Mouse (Mus musculus): ENCODE results near the gene Pde10a. TPM values are rescaled to one million over a fixed set of nuclear protein-coding genes. Genes with fewer than 3 reads are reported as not detected.
A peak's percentile ranks its signal among the peaks of the same experiment; 100 is the strongest.

Gene Pde10a
- total RNA-seq, 2 experiments from 2014 or later: 59.6 to 61.8 TPM

DNA sequence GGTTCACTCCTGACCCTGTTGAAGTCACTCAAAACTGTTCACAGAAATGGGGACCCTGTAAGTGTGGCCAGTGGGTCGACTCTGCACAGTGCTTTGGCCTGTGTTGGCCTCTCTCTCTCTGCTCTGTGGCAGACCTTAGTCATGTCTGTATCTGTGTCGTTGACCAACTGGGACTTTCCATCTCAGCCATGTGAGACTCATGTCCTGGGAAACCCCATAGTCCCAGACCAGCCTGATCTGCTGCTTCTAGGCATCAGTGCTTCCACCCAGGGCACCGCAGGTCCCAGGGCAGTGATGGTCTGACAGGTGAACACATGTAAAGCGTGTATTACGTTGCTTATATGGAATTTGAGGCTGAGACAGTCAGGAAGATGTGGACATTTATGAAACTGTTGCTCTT is 311.1 kb downstream of the Pde10a start:
- DNase-seq (ENCODE audit: low spot score in 2 of 2): no peak

DNA sequence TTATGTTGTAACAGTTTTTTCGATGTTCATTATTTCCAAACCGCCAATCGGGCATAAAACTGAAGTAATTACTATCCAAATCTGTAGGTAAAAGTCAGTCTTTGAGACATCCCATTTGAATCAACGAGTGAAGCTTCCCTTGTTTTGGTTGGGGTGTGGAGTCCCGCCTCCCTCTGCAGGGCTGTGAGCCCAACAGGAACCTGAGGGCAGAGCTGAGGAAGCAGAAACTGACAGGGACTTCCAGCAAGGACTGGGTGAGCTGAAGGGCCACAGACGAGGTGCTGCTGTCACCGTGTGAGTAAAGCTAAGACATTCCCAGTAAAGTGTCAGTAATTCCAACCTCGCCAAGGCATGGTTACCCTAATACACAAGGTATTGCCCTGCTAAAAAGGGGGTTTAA is 313.1 kb downstream of the Pde10a start:
- no peak for DNase-seq (ENCODE audit: low spot score in 2 of 2)

DNA sequence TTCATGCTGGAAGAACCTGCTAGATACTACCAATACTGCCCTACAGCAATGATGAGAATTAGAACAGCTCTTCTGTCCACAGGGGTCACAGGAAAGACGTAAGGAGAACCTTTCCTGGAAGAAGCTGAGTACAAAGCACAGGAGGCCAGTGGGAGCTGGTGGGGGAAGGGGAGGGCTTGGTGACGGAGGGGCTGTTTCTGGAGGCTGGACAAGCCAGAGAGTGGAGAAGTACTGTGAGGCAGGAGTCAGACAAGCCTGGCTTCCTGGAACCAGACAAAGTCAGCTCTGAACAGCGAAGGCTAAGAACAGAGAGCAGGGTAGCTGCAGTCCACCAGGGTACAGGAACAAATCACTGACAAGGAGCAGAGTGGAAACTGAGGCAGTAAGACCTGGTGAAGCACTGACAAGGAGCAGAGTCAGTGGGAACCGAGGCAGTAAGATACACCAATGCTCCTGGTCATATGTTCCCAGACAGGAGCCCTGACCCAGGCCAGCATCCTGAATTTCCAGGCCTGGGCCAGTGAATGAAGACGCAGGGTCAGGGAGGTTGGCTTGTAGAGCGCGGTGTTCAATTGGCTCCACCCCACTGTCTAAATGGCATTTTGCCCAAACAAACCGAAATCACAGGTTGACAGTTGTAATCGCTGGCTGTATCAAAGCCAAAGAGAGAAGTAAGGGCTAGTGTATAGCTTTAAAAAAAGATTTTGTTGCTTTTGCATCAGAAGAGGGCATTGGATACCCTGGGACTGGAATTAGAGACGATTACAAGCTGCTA is 314.3 kb downstream of the Pde10a start:
- no peak for DNase-seq (ENCODE audit: low spot score in 2 of 2)

DNA sequence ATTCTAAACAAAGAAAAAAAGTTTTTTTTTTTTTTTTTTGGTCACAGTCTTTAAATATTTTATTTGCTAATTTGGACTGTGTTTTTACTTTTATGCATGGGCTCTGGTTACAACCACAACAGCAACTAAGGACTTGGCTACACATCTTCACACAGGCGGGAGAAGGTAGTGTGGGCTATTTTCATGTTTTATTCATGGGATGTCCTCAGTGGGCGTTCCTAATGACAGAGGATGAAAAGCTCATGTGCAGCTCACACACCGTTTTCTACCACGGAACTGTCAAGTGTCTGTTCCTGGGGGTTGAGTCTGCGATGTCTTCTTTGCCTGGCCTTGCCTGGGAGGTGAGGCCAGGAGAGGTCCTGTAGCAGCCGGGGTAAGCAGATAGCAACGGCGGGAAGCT is 315.9 kb downstream of the Pde10a start:
- no peak for DNase-seq (ENCODE audit: low spot score in 2 of 2)

DNA sequence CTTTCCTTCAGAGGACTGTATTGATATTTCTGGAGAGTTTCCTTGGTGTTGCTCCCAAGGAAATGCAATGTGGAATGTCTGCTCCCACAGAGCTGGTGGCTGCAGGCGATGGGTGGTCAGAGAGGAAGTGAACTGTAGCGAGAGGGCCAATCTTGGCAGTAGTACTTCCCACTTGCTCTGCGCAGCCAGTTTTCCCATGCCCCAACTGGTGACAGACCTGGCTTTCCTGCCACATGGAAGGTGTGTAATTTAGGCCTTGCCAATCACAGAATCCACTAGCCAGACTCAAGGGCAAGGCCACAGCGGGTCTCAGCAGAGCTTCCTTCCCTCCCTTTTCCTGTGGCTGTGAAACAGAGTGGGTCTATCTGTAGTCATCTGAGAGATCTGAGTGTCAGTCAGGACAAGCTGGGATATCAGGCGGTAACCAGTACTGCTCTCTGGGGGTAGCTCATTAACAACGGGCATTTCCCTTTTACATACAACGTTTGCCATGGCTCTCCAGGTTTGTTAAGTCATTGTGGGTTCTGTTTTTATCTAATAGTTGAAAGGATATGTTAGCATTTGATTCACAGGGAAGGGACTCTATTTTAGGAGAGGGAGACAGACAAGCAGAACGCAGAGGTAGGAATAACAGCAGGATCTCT is 316.8 kb downstream of the Pde10a start:
- DNase-seq (ENCODE audit: low spot score in 2 of 2): no peak

DNA sequence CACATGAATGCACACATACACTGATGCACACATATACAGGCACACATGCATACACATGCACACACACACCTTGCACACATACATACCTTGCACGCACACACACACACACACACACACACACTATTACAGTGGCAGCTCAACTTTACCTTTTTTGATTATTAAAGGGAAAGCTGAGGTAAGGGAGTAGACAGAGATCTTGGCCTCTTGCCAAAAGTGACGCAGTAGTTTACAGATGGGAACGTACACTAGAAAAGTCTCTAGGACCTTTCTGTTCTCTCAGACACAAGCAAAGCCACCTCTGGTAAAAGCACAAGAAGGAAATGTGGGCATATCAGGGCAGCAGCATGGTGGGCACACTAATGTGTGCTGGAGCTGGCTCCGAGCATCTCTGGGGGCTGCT is 317.5 kb downstream of the Pde10a start:
- DNase-seq (ENCODE audit: low spot score in 2 of 2): no peak

DNA sequence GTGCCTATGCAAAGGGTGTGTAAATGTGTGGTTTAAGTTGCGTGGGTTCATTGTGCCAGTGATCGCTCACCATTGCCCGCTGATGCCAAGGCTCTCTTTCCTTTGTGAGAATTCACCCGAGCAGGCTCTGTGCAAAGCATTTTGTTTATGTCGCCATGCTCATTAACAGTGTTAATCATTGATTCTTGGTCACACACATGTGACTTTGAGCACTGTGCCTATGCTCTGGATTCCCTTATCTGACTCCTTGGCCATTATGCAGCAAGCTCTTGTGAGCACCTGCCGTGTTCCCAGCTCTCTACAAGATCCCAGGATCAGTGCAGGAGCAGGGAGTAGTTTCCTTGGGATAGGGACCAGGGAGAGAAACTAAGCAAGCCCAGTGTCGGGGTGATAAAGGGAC is 318.8 kb downstream of the Pde10a start:
- no peak for DNase-seq (ENCODE audit: low spot score in 2 of 2)

DNA sequence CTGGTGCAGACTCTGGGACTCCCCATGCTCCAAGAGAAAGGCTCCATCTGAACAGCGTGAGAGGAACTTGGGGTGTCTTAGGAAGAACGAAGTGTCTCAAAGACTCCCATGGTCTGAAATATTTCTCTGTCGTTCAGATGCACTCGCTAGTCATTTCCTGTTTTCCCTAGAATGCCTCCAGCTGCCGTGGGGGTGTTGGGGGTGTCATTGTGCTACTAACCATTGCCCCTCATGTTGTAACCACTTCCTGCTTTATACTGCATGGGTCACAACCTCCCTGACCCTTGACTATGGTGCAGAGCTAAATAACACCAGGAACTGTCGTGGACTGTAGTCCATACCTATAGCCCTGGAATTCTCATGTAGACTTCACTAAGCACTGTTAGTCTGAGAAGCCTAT is 321.3 kb downstream of the Pde10a start:
- no peak for DNase-seq (ENCODE audit: low spot score in 2 of 2)

DNA sequence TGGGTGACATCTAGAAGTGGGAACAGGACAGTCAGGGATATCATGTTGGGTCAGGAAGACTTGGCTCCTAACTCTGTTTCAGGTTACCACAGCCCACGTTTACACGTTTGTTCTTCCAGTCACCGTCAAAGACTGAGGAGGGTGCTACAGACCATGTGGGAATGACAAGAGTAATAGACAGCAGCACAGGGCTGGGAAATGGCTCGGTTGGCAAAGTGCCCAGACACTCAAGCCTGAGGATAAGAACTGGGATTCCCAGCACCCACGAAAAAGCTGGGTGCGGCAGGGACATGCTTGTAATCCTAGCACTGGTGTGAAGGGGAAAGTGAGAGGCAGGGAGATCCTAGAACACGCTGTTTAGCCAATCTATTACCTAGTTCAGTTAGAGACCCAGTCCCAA is 322.4 kb downstream of the Pde10a start:
- peak; percentile 57 to 66 for DNase-seq (ENCODE audit: low spot score in 2 of 2)

DNA sequence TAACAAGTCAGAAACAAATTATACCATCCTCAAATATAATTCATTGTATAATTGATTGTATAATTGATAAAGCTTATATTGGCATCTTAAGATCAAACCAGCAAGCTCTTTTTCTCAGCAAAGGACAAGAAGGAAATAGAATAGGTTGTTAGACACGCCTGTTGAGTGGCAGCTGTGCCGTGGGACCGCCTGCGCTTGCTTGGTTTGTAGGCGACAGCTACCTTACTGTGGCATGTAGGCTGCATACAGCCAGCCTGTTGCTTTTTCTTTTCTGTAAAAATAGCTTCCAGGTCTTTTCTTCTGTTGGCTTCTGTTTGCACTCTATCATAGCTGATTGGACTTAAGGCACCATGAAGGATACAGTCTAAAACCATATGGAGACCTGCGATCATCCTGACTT is 326.7 kb downstream of the Pde10a start:
- no peak for DNase-seq (ENCODE audit: low spot score in 2 of 2)

DNA sequence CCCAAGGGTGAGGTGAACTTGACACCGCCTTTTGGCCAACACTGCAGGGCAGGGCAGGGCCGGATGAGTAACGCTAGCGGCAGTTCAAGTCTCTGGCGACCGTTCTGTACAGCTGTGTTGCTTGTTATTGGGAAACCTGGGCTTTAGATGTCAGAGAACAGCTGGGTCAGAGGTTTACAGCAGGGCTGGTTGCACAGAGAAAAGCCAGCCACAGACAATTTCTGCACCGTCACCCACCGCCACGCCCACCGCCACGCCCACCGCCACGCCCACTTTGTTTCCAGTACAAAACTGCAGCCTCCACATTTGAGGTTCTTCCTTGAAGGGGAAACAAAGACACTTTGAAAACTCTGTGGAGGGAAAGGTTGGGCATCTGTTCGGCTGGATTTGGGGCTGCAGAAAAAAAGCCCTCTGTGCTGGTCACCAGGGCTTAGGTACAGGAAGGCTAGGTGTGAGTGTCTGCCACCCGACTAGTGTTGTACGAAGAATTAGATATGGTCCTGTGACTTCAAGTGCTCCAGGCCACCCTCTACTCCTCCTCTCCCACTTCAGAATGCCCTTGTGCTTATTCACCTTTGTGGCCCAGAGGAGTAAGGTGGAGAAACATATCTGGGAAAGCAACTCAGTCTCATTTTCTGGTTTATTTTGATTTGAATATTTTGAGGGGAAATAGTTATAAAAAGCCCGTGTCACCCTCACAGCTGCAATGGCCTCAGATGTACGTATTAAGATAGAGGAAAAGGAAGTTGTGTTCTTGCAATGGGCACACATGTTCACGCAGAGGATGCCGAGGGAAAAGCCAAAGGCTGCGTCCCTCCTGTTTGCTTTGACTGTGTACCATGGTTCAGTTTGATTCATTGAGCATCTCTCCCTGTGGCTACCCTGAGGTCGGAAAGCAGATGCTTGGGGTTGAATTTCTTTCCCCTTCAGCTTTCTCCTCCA is 331.5 kb downstream of the Pde10a start:
- no peak for DNase-seq (ENCODE audit: low spot score in 2 of 2)

DNA sequence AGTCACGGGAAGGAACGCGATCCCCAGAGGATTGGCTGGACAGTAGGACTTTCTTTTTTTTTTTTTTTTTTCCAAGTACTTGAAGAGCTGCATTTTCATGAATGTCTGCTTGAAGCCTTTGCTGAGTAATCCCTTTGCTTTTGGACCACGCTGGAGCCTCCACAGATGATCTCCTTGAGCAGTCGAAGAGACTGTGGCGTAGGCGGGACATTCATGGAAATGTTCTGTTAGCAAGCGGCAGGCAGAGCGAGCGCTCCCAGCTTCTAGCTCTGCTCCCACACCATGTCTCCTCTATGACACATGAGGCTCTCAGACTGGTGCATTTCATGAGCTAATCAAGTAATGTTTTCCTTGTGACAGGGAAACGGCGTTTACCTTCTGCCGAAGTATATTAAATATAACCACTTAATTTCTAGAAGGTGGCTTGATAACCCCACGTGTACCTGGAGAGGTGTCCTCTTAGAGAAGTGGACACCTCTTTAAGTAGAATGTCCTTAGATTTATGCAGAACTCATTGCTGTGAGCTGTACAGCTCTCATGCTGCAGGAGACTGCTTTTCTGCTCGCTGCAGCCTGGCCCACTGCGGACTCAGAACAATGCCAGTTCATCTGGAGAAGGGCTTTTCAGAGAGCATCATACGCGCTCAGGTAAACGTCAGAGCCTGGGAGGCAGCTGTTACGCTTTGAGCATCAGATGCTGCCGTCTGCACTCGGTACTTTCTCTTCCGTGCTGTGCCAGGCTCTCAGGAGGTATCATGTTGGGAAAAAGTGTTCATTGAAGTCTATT is 333.7 kb downstream of the Pde10a start:
- peak; percentile 43 to 54 for DNase-seq (ENCODE audit: low spot score in 2 of 2)

DNA sequence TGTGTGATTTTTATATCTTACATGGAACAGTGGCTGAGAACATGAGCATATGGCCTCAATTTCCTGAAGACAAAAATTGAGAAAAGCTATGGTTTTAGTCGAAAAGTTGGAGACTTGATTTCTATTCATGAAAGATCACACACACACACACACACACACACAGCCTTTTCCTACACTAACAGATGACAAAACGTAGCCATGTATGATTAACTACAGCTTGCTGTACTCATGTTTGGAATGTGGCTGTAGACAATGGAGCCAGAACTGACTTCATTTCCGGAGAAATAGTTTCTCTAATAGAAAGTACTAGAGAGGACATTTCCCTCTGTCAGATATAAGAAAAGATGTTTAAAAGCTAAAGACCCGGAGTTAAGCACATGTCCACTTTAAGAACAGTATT is 334.3 kb downstream of the Pde10a start:
- no peak for DNase-seq (ENCODE audit: low spot score in 2 of 2)

DNA sequence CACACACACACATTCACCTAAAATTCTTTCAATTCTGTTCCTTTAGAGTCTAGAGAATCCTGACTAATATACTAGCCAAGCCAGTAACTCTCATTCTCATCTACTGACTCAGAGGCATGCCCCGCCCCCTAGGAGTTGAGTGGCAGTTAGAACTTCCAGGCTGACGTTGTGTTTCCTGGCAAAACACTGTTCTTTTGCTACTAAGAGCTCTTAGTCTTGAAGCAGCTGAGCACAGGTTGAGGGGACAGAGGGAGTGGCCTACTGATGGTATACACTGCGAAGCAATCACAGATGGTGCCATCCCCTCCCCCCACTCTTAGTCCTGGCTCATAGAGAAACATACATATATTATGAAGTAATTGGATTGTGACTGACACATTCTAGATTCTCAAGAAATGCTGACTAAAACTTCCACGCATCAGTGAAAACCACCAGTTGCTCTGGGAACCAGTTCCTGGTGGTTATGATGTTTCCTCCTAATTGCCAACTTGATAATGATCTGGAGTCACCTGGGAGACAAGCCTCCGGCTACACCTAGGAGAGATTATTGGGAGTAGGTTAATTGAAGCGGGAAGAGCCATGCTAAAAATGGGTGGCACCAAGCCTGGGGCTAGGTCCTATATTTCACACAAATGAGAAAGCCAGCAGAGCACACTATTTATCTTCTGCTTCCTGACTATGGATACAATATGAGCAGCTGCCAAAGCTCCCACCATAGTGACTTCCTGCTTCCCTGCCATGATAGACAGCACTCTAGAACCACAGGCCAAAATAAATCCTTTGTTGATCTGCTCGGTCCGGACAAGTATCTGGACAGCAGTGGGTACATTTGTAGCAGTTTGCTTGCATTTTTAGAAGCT is 339.7 kb downstream of the Pde10a start:
- DNase-seq (ENCODE audit: low spot score in 2 of 2): no peak

DNA sequence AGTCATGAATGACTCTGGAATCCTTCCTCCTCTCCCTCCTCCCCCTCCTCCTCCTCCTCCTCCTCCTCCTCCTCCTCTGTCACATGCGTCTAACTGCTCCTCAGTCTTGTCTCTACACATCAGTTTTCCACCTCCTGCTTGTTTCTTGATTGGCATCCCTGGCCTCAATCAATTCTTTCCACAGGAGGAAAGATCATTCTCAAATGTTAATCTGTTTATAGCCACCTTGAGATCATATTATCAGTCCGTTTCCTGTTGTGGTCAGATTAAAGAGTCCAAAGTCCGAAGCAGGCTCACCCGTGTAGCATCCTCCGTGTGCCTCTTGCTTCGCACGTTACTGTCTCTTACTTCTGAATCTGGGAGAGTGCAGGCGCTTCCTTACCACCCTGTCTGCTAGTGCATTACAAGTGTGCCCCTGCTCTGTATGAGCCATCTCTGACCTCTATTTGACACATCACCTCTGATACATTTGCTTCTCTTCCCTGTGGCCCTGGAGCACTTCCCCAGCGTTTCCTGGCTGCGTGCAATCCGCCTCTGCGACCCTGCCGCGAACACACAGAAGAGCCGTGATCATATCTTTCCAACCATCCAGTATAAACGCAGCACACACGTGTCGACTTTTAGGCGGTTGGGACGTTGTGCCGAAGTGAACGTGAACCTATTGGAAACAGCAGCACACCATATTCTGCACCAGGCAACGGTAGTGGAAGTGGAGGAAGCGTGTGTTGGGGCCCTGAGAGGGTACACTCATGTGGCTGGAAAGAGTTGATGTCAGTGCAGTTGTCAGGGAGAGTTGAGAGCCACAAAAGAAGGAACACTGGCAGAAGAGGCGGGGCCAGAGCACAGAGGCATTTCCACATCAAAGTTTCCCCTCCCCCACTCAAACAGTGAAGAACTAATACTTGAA is 342.4 kb downstream of the Pde10a start:
- DNase-seq (ENCODE audit: low spot score in 2 of 2): no peak

DNA sequence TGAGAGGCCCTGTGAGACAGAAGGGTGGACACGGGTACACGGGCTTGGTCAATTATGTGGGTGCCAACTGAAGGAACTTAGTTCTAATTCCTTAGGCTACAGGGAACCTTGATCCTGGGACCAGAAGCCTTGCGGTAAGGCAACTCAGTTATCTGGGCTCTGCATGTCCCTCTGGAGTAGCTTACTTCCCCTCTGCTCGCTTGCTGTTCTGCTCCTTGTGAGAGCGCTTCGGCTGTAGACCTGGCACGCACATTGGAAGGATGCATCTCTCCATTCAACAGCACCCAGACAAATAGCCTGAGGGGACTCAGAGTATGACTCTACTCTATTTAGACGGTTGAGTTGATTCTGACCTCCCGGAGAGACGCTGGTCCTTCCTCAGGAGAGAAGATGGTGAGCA is 344.1 kb downstream of the Pde10a start:
- no peak for DNase-seq (ENCODE audit: low spot score in 2 of 2)

DNA sequence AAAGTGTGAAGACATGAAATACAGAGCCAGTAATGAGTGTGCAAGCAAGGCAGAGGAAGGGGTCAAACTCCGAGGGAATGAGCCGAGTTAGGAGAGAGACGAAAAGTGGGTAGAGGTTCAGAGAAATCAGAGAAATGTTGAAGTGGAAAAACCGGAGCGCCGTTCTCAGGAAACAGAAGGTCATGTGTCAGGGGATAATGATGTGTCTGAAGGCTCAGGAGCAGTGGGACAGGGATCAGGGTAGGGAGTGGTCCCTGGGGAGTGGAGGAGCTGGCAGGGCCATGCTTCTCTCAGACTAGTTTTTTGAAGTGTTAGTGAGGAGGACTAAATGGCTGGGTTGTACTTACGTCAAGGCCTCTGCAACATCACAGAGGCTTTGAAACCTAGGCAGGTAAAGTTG is 345.7 kb downstream of the Pde10a start:
- DNase-seq (ENCODE audit: low spot score in 2 of 2): no peak

DNA sequence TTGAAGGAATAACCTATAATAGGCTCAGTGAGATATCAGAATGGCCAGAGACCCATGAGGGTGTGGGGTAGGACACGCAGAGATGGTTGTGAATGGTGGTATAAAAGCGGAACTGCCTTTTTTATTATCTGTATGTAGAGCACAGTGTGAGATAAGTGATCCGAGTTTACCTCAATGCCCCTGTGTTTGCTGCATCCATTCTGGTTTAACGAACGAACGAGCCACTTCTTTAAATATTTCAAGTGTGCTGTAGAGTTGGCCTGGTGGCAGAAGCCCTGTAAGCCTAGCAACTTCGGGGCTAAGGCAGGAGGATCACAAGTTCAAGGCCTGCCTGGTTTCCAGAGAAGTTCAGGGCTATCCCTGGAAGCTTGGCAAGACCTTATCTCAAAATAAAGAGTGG is 346.2 kb downstream of the Pde10a start:
- DNase-seq (ENCODE audit: low spot score in 2 of 2): no peak

DNA sequence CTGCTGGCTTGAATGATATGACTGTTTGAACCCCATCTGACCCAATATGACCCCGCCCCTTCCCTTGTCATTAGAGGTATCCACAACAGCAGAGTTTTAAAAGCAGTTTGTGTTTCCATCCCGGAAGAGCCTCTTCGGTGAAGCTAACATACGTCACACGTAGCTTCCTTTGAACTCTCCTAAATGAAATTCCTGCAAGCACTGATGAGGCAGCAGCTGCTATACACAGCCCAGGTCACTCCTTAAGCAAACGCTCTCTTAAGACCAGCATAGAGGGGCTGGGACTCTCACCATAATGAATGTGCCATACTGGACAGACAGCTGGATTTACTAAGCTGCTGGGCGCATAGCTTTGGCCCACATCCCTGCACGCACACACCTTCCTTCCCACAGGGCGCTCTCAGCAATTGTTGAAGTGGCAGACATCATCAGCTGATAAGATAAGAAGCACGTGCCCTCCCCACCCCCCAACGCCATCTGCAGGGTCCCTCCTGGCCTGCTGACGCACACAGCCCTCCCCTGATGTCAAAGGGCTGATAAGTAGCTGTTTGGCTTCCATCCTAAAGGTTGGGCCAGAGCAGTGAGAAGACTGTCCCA is 346.9 kb downstream of the Pde10a start:
- DNase-seq (ENCODE audit: low spot score in 2 of 2): no peak
